Mouse (Mus musculus): ENCODE data around the gene Epb41l3. TPM values are rescaled to one million over a fixed set of nuclear protein-coding genes. Genes with fewer than 3 reads are reported as not detected.
A peak's percentile ranks its signal among the peaks of the same experiment; 100 is the strongest.

Epb41l3 gene
- total RNA-seq (2017), result 3.0 and 3.2 TPM in 2 replicates

DNA sequence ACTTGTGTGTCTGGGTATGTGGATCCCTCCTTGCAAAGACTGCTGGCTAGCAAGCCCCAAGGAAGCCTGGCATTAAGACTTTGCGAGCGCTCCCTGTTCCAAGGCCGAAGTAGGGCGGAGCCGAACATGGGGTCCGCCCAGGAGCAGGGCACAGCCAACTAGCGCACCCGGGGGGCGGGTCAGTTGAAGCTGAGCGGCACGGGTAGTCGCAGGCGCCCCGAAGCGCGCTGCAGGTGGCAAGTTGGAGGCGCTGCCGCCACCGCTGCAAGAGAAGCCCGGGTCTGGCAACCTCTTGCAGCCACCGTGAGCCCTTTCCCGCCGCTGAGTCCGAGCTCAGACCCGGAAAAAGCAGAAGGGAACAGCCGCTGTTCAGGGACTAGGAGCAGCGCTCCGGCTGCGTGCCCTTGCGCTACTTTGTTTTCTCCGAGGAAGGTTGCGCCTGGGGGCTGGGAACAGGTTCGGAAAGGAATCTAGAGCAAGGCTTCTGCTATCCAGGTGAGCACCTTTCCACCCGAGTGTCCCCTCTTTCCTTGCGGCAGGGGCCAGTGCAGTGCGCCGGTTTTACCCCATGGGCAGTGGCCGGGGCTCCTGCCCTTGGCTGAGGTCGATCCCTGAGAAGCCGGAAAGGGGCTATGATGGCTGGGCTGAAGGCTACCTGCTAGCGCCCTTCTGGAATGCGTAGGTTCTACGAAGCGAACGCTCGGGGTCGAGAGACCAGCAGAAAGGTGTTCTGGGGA, at the start of gene Epb41l3:
TSS of gene Epb41l3 (plus strand) at position 183 of the 737 bp plus-strand sequence.
- peak; percentile 93 for ATAC-seq (replicated peaks; ENCODE audit: low read depth, poor library complexity, severe bottlenecking)

DNA sequence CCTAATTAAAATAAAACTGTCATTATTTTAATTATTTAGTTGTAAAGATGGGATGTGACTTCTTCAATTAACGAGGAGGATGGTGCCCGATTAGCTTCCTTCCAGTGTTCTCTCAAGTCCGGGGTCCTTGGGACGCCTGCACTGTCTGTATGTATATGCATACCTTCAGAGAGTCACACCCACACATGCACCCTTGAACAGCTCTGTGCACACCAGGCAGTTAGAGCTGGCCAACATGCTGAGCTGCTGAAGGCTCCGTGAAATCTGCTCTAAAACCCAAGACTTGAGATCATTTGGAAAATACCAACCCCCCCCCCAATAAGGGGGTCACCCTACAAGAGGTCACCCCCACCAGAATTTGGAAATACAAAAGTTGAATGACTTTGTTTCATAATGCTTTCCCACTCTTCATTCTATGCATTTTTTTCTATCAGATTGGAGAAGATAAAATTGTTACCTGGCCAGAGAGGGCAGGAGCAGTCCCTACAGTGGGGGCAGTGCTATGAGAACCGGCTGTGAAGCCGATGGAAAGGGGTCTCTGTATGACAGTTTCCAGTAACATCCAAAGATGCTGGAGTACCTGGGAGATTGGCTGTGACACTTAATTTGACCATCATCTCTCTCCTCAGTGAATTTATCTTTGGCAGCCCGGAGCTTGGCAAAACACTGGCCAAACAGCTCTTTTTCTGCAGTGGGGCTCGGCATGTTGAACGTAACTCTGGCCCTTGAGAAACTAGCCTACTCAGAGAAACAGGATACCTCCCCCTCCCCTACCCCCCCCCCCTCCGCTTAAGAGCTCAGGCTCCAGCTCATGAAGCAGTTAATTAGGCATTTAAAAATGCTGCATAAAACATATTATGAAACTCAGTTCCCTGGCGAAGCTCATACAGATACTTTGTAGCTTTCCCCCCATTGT, 36.5 kb upstream of the Epb41l3 start:
- no peak for ATAC-seq (replicated peaks; ENCODE audit: low read depth, poor library complexity, severe bottlenecking)

DNA sequence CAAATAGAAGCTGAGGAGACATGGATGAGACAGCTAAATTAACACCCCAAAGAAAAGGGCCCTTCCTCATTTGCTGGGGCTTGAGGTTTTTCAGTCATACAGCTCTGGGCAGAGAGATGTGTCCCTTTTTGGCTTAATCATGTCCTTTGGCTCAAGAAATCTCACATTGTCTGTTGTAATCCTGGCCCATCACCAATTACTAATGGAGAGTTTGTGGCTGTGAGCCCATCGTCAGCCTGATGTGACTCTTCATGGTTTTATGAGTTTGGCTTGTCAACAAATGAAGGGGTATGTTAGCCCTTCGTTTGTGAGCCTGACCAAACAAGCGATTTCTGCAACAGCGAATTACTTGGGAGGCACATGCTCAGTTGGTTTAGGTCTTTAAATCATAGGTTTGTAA, 34.0 kb upstream of the Epb41l3 start:
- ATAC-seq (replicated peaks; ENCODE audit: low read depth, poor library complexity, severe bottlenecking), result no peak

DNA sequence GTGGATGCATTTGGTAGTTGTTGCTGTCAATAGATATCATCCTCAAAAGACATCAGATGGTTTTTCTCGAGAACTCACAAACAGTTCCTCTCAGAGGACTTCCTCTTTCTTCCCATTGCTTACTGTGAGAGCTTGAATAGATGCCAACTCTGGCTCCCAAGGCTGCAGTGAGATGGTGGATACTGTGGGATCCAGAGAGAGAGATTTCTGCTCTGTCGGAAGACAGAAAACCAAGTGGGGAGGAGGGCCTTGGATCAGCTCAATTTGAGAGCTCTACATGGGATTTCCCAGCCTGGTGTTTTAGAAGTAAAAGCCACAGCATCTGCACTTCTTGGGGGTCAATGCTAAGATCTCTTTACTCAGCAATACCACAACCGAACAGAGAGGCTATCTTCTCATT, 26.7 kb upstream of the Epb41l3 start:
- ATAC-seq (replicated peaks; ENCODE audit: low read depth, poor library complexity, severe bottlenecking), result no peak

DNA sequence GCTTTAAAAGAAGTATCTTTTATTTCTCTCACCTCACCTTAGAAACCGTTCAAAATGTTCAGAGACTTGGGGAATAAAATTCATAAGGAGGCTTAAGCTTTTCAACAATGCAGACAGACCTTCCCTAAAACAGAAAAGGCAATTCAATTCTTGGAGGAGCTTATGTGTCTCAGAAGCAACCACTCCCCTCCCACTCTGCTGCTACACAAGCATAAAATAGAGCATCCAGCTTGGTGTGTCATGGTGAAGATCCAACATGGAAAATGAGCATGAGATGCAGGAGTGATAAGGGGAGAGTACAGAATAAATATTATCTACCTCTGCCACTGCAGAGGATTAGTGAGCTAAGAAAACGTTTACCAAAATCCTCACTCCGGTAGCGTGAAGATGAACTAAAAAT, 21.5 kb upstream of the Epb41l3 start:
- ATAC-seq (replicated peaks; ENCODE audit: low read depth, poor library complexity, severe bottlenecking), result no peak

DNA sequence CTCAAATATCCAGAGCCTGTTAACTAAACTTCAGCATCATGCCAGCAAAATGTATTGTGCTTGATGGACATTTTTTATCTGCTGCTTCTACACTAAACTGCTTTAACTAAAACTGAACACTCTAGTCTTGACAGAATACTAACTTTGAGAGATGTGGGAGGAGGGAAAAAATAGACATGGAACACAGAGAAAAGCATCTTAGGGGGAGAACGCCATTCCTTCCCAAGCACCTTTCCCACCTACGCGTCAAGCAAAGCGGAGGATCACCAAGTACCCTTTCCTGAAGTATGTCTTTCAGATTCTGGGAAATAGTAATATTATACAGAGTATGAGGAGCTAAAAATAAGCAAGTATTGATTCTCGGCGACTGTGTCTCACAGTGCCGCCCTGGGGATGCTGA, 15.7 kb upstream of the Epb41l3 start:
- ATAC-seq (replicated peaks; ENCODE audit: low read depth, poor library complexity, severe bottlenecking), result no peak

DNA sequence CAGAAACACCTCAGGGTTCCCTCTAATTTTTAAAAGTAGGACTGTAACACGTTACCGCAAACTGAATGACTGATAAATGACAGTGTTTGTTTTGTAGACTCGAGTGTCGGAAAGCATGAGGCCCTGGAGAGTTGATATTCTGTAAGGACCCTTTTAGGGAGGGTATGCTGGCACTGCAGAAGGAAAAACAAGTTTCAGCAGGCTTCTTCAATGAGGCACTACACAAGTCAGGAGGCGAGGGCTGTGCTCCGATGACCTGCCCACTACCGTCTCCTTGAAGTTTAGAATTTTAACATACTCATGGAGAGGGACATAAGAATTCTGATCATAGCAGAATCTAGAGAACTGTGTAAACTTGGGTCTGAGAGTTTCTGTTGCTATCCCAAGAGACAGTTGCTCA, 15.1 kb upstream of the Epb41l3 start:
- no peak for ATAC-seq (replicated peaks; ENCODE audit: low read depth, poor library complexity, severe bottlenecking)

DNA sequence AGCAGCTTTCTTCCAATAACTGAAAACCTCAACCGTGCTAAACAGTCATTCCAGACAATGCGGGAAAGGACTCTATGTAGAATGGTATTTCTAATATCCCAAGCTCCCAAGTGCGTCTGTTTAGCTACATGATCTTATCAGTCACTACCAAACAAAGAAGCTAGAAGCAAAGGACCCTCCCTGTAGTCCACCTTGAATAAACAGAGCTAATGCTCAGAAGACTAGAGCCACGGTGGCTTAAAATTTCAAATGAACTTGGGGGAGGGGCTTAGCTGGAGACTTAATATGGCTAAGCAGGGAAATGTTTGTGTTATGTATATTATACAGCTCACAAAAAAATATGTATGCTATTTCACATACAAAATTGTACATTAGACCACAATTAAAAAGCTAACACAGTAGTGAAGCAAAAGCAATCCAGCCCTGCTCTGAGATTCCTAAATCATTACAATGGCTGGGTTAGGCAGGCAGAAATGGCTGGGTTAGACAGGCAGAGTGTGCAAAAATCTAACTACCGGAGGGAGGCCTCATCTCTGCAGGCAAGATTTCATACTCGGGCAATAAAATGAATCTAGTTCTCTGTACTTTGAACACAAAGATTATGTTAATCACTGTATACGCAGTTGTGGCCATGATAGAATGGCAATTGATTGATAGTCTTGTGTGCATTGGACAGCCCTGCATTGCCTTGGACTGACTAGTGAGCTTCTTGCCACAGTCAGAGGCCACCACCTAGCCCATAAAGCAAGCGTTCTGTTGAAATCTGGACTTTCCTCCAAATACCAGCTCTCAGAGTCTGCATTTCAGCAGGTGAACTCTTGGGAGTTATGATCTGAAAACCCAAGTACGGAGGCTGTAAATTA, 13.4 kb upstream of the Epb41l3 start:
- ATAC-seq (replicated peaks; ENCODE audit: low read depth, poor library complexity, severe bottlenecking), result no peak

DNA sequence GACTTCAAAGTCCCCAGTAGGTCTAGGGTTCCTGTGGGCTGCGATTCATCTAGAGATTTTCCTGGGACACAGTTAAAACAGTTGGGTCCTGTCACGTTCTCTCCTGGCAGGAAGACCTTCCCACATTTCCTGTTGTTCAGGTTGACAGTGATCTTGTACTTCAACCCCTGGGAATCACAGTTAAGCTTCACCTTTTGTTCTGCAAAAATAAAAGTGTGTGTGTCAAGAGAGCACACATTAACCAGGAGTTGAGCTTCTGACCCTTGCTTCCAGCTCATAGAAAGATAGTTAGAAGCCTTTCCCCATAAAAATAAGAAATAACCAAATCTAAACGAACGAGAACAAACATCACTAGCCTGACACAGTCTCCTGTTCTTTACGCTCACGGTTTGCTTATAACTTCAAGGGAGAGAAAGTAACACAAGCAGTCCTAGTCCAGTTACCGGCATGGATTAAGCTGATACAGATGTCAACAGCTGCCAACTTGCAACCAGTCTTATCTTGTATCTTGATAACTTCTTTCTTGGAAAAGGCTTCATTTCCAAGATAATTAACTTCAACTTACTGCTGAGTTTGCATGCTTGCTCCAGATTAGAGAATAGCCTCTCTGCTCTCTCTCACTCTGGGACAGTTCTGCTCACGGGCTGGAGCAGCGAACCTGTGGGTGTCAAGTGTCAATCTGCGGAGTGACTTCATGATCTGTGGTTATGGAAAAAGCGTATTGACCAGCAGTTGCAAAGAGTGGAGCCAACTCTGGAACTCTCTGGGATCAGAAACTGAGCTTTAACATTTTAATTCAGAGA, 7.3 kb upstream of the Epb41l3 start:
- ATAC-seq (replicated peaks; ENCODE audit: low read depth, poor library complexity, severe bottlenecking), result no peak

DNA sequence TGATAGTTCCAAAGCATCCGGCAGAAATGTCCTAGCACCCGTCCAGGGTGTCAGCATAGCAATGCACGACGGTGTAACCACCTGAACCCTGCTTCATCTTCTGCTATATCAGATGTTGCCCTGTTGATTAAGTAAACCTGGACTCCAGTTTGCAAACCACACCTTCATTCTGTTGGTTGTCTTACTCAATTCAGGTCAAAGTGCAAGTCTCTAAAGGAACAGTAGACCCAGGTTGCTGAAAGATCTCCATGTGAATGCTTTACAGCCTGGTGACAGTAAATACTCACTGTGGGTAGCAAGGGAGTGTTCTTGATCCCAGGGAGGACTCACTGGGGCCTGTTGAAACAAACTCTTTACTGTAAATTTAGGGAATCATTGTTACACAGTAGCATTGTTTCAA, 1.4 kb upstream of the Epb41l3 start:
- no peak for ATAC-seq (replicated peaks; ENCODE audit: low read depth, poor library complexity, severe bottlenecking)

DNA sequence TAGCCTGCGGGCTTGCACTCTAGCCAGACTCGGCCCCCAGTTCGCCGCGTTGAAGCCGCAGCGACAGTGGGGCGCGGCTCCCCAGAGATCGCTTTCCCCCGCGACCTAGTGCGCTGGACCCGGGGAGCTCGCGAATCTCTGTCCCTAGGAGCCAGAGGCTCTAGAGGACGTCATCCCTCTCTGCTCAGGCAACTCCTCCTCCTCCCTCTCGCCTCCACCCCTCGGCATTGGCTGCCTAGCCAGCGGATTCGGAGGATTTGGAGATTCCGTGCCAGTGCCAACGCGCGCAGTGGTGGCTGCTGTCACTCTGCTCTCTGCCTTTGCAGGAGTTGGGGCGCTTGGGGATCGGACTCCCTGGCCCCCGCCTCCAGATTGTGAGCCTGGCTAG, 749 bp downstream of the Epb41l3 start:
- peak; percentile 24 for ATAC-seq (replicated peaks; ENCODE audit: low read depth, poor library complexity, severe bottlenecking)

DNA sequence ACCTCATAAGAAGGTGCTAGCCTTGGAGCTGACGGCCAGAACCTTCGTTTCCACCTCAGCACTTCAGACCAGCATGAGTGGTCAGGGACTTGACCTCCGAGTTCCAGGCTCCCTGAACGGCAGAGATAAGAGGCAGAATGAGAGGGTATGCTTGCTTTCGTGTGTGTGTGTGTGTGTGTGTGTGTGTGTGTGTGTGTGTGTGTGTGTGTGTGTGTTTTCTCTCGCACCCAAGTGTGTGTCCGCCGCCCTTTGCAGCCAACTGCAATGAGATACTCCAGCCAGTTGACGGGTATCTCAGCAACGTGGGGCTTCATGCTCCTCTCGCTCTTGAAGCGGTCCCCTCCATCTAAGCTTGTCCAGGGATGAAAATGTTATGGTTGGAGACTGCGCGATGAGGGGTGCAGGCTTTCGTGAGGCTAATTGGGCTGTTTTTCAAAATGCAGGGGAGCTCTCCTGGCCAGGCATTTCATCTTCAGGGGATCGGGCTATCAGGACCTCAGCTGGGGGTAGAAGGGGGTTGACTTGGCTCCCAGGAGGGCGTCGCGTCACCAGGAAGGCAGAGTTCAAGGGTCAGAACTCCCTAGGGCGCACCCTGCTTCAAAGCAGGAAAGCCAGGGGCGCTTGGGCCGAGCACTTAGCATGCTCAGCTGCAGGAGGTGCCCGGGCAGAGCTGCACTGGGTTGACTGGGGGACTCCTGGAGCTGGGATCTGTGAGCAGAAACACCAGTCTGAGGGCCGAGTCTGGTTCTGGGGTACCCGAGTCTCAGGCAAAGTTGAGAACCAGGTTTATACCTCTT, 1.5 kb downstream of the Epb41l3 start:
- ATAC-seq (replicated peaks; ENCODE audit: low read depth, poor library complexity, severe bottlenecking), result no peak

DNA sequence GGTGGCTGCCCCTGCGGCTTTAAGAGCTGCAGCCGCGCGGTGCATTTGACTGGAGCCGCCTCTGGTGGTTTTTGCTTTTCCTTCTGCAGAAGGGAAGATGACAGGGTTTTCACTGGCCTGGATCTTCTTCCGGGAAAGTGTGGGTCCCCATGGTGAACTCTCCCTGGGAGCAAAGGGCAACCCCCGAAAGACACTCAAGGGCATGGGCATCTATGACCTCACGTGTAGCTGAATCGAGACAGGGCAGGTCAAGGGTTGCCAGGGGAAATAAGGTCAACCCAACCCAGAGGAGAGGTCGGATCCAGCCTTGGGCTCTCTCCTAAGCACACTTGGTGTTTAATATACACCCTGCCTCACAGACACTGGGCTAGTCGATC, 2.0 kb downstream of the Epb41l3 start:
- ATAC-seq (replicated peaks; ENCODE audit: low read depth, poor library complexity, severe bottlenecking), result no peak

DNA sequence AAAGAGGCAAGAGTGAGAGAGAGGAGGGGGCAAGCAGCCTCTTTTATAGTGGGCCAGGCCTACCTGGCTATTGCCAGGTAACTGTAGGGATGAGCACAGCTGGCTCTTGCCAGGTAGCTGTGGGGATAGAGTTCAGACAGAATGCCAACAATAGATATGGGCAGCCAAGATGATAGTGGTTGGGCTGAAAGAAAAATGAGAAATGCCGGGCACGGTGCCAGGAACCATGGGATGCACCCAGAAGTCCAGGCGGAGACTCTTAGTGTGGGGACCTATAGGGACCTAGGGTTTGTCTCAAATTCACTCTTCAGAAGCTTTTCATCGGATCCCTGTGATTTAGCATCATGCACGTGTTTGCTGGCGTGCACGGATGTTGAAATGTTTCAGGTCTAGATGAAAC, 6.8 kb downstream of the Epb41l3 start:
- no peak for ATAC-seq (replicated peaks; ENCODE audit: low read depth, poor library complexity, severe bottlenecking)

DNA sequence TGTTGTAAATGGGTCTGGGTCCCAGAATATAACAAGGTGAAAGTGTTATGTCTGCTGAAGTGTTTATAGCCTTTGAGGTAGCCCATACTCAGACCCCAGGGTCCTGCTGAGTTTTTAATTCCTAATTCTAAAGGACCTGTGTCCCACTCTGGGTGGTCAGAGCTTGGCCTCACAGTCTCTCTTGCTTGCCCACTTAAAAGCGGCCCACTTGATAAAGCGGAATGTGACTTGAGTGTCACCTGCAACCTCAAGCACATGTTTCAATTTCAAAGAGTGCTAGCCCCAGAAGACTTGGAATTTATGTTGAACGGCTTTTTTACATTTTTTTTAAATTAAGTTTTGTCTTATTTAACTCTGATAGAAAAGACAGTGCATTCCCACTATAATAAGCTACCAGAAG, 16.1 kb downstream of the Epb41l3 start:
- no peak for ATAC-seq (replicated peaks; ENCODE audit: low read depth, poor library complexity, severe bottlenecking)

DNA sequence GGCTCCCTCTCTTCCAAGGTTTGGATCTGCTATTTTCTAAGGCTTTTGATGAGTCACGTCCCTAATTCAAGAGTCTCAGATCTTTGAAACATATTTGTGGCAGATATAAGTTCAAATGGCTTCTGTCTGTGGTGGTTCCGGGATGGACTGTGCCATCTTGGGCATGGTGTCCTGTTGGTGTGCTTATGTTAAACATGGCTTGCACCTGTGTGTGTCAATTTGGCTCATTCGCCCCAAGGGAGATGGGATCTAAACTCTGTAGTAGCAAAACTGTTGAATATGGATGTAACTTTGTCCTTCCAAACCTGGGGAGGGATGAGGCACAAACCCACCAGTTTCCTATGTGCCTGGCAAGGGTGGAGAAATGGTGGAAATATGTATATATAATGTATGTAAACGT, 21.6 kb downstream of the Epb41l3 start:
- no peak for ATAC-seq (replicated peaks; ENCODE audit: low read depth, poor library complexity, severe bottlenecking)

DNA sequence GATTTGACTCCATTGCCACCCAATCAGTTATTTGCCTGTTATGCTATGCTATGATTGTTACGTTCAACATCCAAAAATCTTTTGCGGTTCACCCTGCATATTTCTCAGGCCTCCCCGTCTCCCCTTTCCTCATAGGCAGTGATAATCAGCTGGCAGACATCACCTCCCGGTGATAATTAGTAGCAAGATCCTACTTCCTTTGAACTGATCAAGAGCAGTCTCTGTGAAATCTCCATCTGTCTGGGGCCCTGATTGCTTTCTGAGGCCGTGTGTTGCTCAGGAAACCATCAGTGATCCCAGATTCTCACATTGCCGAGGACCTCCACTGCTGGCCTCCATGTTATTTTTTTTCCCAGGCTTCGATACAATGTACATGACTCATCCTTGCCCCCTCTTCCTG, 22.5 kb downstream of the Epb41l3 start:
- no peak for ATAC-seq (replicated peaks; ENCODE audit: low read depth, poor library complexity, severe bottlenecking)

DNA sequence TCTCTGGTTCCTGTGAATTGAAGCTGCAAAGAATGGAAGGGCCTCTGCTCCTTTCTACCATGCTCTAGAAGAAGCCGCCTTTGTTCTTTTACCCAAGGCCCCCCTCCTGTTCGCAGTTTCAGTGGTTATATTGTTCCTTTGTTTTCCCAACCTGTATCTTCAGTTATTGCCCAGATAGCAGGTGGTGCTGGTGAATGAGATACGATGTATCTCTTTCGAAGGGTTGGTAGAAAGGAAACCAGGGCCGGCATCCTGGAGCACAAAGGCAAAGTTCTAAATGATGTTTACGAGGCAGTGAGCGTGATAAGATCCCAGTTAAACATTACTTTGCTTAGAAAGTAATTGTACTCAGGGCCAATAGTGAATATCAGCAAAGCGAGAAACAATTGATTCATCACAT, 27.8 kb downstream of the Epb41l3 start:
- no peak for ATAC-seq (replicated peaks; ENCODE audit: low read depth, poor library complexity, severe bottlenecking)
